8 mouse cellular contexts compared by ENCODE assay signal in genomic region chr17:25579332-25580047, GRCm38 (mm10). TPM values are rescaled to one million over a fixed set of nuclear protein-coding genes. Genes with fewer than 3 reads are reported as not detected.
DNase-seq lines count a peak whose midpoint lies in the region; ATAC-seq and TF ChIP-seq lines count a peak whose summit lies in the region.

No protein-coding gene starts in this region.

- no peak for TF ChIP-seq CTCF in embryonic fibroblast, embryonic 13.5 days (IDR thresholded peaks at IDR 0.05; ENCODE audit: borderline replicate concordance, insufficient read depth, low read length)
- TF ChIP-seq CTCF in midbrain, postnatal 0 days (IDR thresholded peaks at IDR 0.05) = no peak; the same call in 1 of the 2 replicates

- ATAC-seq in erythroblast, adult 5-6 weeks (replicated peaks; ENCODE audit: low FRiP score, poor library complexity, severe bottlenecking) = no peak
- ATAC-seq in CD4-positive, CD25-positive, alpha-beta regulatory T cell, adult 4 months = peak; percentile 29
- ATAC-seq in midbrain, postnatal 0 days (ENCODE audit: low FRiP score) = peak; percentile 50

- no peaks in the 10 kb centered on the region for H3K9me3 ChIP-seq in erythroblast, embryonic 14.5 days (ENCODE audit: control insufficient read depth, low read length)
- H3K9me3 ChIP-seq in midbrain, postnatal 0 days (ENCODE audit: low read length) = no peaks in the 10 kb centered on the region

- TF ChIP-seq POLR2A in embryonic fibroblast, embryonic 13.5 days (IDR thresholded peaks at IDR 0.05; ENCODE audit: low read depth, low read length) = no peak

- DNase-seq in kidney, adult 9 months = peak; percentile 53
- DNase-seq in midbrain, postnatal 0 days (ENCODE audit: low spot score) = no peak
- DNase-seq in c-Kit-positive CD71-positive TER-119-positive erythroid progenitor cells, embryonic 14.5 days (ENCODE audit: low spot score) = no peak
- no peak for DNase-seq in gastrocnemius, postnatal 4 days (ENCODE audit: low spot score in 2 of 2)

- 6% methylated on average over 21 of the region's 21 CpGs for WGBS in midbrain, postnatal 0 days

- H3K9ac ChIP-seq in midbrain, postnatal 0 days (replicated peaks; ENCODE audit: low read length, poor library complexity, severe bottlenecking) = peak overlapping the region; percentile 79

- no peak overlapping the region for H3K27ac ChIP-seq in embryonic fibroblast, embryonic 13.5 days (ENCODE audit: insufficient read depth, low read length)
- H3K27ac ChIP-seq in midbrain, postnatal 0 days (ENCODE audit: low read depth, low read length) = peak overlapping the region; percentile 65

- peaks cover 45% of the 10 kb centered on the region for H3K4me1 ChIP-seq in erythroblast, embryonic 14.5 days (ENCODE audit: control insufficient read depth)
- 0 out of 2 replicates have a peak, but pooled peaks cover 2% of the 10 kb centered on the region for H3K4me1 ChIP-seq in embryonic fibroblast, embryonic 13.5 days (ENCODE audit: control insufficient read depth, insufficient read depth, low read length)
- peaks cover 7% of the 10 kb centered on the region; the same call in 1 of the 2 replicates for H3K4me1 ChIP-seq in midbrain, postnatal 0 days (ENCODE audit: insufficient read depth, low read length)

- peaks cover 18% of the 10 kb centered on the region for H3K27me3 ChIP-seq in erythroblast, embryonic 14.5 days (ENCODE audit: control insufficient read depth)
- H3K27me3 ChIP-seq in midbrain, postnatal 0 days (ENCODE audit: insufficient read depth, low read length) = no peaks in the 10 kb centered on the region

- H3K4me2 ChIP-seq in midbrain, postnatal 0 days (ENCODE audit: low read depth, low read length, poor library complexity, severe bottlenecking) = peak overlapping the region; percentile 90

- H3K4me3 ChIP-seq in erythroblast, embryonic 14.5 days (replicated peaks) = peak overlapping the region; percentile 89
- H3K4me3 ChIP-seq in embryonic fibroblast, embryonic 13.5 days (ENCODE audit: insufficient read depth, low read length) = peak overlapping the region; percentile 81
- peak overlapping the region; percentile 60 for H3K4me3 ChIP-seq in midbrain, postnatal 0 days (ENCODE audit: low read depth, low read length)

- H3K36me3 ChIP-seq in erythroblast, embryonic 14.5 days (ENCODE audit: control insufficient read depth) = peaks cover under 1% of the 10 kb centered on the region; the same call in 1 of the 2 replicates
- no peaks in the 10 kb centered on the region for H3K36me3 ChIP-seq in midbrain, postnatal 0 days (ENCODE audit: insufficient read depth, low read length)

RNA-seq across cellular contexts. Expression of gene Lmf1, which starts 0.6 kb away (rescaled TPM):
- 0.91 and 1.0 TPM in 2 replicates for polyA plus RNA-seq in erythroblast, embryonic 14.5 days (2012)
- total RNA-seq in erythroblast, adult 5-6 weeks (2015; ENCODE audit: low replicate concordance) = 2.7 and 7.1 TPM in 2 replicates
- 1.5 and 1.8 TPM in 2 replicates for total RNA-seq in erythroblast, adult 5-6 weeks (2017; ENCODE audit: low replicate concordance)
- 10 to 100 TPM; 22.0 to 26.0 TPM for polyA plus RNA-seq in CD4-positive, CD25-positive, alpha-beta regulatory T cell, adult 4 months (2017; shearing (Covaris generic))
- polyA plus RNA-seq in embryonic fibroblast, embryonic 13.5 days (2011; ENCODE audit: insufficient read length, low read depth, missing spikeins) = 15.2 and 19.2 TPM in 2 replicates
- 27.3 and 27.6 TPM in 2 replicates for total RNA-seq in midbrain, postnatal 0 days (2014; rRNA removed)
- 19.8 and 23.0 TPM in 2 replicates for polyA plus RNA-seq in midbrain, postnatal 0 days (2015; fragmentation: Nextera tagmentation; extraction: Ambion mirVana)
- total RNA-seq in gastrocnemius, postnatal 4 days (2021) = 10 to 100 TPM; 16.1 to 18.8 TPM

RNA-seq across cellular contexts. Expression of gene Sox8, which starts 9.0 kb away (rescaled TPM):
- polyA plus RNA-seq in erythroblast, embryonic 14.5 days (2012) = not detected in 2 replicates
- total RNA-seq in erythroblast, adult 5-6 weeks (2015; ENCODE audit: low replicate concordance) = not detected in 2 replicates
- 0.17 TPM in 1 of 2 replicates, not detected in the other for total RNA-seq in erythroblast, adult 5-6 weeks (2017; ENCODE audit: low replicate concordance)
- not detected for polyA plus RNA-seq in CD4-positive, CD25-positive, alpha-beta regulatory T cell, adult 4 months (2017; shearing (Covaris generic))
- 0.27 and 0.28 TPM in 2 replicates for polyA plus RNA-seq in embryonic fibroblast, embryonic 13.5 days (2011; ENCODE audit: insufficient read length, low read depth, missing spikeins)
- 21.5 and 31.0 TPM in 2 replicates for total RNA-seq in midbrain, postnatal 0 days (2014; rRNA removed)
- 16.3 and 19.9 TPM in 2 replicates for polyA plus RNA-seq in midbrain, postnatal 0 days (2015; fragmentation: Nextera tagmentation; extraction: Ambion mirVana)
- 10 to 100 TPM; 26.9 to 33.7 TPM for total RNA-seq in gastrocnemius, postnatal 4 days (2021)

Comparison
In these comparisons a context has a peak if more than half of its experiments do, and no peak if none do; other contexts are left out.
1. RNA of gene Sox8, which starts 9.0 kb away (polyA plus RNA-seq): 16.3 to 19.9 TPM in midbrain, postnatal 0 days; not detected in CD4-positive, CD25-positive, alpha-beta regulatory T cell, adult 4 months, 0.27 to 0.28 TPM in embryonic fibroblast, embryonic 13.5 days and not detected in erythroblast, embryonic 14.5 days; every median in the first group is over 10 times any median in the second.
2. Peak in every context shown above with its lines, with median percentiles within 50 percentile points of each other: H3K4me3 ChIP-seq.